Mouse (Mus musculus): Measurements from ENCODE around the gene Fyn.

Gene Fyn

DNA sequence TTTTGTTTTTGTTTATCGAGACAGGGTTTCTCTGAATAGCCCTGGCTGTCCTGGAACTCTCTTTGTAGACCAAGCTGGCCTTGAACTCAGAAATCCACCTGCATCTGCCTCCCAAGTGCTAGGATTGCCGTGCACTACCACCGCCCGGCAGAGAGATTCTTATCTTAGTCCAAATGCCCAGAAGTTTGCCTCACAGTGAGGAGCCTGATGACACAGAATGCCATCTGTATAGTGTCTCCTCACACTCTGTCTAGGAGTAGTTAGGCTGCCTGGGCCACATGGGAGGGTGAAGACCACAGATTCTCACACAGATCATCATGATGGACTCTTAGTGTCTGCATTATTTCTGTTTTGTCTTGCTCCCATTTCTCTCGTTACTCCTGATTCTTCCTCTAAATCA lies 140.1 kb downstream of the Fyn start:
- DNase-seq (ENCODE audit: low read depth), result no peak

DNA sequence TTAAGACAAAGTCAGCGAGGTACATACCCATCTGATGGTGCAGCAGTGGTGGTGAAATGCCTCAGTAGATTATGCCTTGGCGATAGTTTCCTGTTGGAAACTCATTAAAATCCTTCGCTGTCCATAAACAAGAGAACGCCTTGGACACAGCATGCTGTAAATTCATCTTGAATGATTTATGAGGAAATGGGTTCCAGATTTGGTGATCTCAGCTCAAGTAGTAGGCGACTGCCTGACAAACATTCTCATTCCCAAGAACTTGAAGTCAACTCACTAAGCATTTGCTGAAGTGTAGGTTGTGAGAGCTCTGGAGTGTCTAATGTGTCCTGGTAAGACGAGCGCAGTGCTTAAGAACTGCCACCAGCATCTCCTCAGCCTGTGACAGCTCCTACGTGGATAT lies 141.3 kb downstream of the Fyn start:
- no peak for DNase-seq (ENCODE audit: low read depth)

DNA sequence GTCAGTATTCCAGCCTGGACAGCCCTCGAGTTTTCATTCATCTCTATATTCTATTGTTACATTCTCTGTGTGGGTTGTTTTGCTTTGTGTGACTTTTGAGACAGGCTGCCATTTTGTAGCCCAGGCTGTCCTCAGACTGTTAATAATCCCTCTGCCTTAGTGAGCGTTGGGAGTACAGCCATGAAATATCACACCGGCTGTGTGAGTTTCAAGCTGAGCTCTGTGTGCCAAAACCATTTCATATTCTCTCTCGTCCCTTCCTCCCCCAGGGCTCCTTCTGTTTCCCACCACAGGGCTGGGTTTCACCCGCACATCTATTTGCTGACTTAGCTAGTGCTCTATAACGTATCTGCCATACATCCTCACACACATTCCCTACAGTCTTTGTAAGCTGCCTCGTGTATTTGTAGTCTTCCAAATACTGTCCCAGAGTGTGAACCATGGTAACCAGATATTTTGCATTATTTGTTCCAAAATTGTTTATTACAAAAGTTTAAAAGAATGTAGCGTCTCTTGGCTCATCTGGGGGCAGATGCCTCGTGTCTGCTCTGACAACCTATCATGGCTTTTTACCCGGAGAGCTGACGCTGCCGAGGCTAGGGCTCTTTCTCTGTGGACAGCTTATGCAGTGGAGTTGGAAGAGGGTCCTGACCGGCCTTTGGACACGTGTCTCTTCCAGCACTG lies 144.1 kb downstream of the Fyn start:
- DNase-seq (ENCODE audit: low read depth), result no peak

DNA sequence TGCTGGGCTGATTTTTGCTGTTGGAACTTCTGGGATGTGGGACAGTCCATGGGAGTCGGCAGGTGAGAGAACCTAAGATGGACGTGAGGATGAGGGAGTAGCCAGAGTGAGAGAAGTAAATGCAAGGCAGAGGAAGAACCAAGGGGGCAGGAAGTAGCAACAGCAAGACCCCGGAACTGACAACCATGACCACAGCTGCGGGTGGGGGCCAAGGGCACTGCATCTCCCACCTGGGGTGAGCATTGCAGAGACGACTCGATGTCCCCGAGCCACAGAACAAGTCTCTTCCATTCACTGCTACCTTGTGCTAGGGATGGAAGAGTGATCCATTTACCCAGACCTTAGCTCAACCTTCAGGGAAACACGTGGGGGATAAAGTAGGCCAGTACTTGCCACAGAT lies 146.3 kb downstream of the Fyn start:
- DNase-seq (ENCODE audit: low read depth), result no peak

DNA sequence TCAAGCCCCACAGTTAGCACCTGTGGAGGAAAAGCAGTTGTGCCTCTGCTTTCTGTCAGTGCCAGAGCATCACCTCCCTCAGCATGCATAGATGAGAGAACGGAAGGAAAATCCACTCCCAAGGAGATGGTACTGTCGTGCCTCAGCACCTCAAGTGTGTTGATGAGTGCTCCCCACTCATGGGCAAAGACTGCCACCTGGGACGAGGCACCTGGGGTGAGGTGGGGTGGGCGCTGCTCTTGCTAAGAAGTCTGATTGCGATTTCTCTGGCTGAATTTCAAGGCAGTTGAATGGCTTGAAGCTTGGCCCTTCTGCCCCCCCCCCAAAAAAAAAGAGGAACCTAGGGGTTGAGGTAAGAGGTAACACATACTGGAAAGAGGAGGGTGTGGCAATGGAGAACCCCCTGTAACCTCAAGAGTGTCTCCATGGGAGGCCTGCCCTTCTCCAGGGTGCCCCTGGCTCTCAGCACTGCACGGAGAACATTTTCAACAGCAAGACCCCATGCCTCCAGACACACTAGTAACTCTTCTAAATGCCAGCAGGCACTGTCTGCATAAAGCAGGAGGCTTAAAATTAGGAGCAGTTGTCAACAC lies 148.0 kb downstream of the Fyn start:
- peak; percentile 23 for DNase-seq (ENCODE audit: low read depth)

DNA sequence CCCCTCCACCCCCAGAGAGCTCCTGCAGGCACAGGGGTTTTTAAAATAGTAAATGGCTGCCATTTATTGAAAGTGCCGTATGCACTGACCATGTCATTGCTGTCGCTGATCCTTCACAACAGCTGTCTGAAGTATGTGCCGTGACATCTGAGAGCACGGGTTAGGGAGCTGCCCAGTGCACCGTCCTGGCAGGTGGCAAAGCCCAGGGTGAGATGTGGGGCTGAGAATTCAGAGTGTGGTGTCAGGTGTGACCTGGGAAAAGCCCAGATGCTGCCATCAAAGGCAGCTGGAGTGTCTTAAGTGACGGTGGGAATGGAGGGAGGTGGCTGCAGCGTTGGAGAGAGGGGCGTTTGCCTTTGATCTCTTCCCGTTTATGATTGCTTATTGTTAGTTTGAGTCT lies 148.7 kb downstream of the Fyn start:
- DNase-seq (ENCODE audit: low read depth), result no peak

DNA sequence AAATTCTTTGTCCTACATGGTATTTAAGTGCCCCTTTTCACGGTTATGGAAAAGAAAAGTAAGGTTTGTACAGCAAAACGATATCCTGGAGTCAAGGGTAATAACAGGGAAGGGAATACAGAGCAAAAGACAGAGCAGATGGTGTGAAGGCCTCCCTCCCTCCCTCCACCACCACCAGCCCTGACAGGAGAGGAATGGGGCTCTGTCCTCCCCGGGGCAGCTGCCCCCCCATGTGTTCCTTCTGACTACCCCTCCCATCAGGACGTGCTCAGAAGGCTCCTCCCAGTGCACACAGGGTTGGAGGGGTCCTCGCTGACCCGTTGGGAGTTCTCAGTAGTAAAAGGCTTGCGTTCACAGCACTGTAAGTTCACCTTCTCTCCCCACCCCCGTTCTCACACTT lies 149.6 kb downstream of the Fyn start:
- DNase-seq (ENCODE audit: low read depth), result no peak

DNA sequence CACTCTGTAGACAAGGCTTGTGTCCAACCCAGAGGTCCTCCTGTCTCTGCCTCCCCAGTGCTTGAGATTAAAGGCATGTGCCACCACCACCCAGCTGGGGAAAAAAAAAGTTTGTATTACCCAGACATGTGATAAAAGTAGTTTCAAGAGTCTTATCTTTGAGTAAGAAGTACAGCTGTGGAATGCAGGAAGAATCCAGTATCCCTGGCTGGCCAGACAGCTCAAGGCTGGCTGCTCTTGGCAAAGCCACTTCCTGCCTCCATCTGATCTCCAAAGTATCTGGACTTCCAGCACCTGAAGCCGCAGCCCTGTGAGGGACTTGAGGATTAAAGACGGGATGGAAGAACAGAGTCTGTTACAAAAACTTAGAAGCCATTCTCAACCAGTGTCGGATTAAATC lies 150.2 kb downstream of the Fyn start:
- peak; percentile 17 for DNase-seq (ENCODE audit: low read depth)

DNA sequence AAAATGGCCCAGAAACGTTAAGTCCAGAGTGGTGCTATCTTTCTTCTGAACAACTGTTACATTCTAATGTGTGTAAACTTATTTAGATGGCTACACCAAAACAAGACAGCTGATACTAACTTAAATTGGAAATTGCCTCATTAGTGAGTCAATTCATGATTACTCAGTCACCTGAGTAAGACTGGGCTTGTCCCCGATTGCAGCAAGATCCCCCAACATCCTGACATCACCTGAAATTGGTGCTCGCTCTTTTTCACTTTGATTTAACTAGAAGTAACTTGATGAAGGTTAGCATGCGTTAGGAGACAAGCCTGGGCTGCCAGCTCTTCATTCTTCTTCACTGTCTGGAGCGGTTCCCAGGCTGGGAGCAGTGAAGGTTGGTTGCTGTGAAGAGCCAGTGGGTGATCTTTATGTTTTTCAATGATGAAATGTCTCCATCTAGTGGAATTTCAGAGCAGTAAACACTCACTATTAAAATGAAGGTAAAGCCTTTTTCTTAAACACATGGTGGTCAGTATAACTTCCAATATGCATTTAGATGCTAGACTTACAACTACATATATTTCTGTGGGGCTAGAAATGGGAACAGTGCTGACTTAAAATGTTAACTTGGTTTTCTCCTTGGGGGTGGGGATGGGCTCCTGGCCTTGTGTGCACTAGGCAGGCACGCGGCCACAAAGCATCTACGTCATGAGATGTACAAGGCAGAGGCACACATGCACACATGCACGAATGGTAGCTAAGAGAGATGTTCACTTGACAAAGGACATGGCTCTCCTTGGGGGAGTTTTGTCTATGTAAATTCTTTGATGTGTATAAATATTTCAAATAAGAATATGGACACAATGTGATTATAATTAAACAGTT lies 151.7 kb downstream of the Fyn start:
- DNase-seq (ENCODE audit: low read depth), result peak; percentile 77

DNA sequence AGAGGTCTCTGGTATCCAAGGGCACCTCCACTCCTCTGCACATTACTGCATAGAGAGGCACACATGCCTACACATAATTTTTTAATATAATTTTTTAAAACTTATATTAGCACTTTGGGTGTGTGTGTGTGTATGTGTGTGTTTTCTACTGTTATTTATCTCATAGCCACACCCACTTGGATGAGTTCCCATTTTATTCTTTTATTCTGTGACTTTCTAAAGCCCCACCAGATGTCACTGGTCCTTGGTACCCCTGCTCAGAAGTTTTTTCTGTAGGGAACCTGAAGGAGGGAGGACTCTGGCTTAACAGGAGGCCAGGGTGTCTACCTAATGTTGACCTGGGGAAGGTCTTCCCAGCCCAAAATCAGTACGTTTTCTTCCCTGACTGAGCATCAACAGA lies 152.7 kb downstream of the Fyn start:
- DNase-seq (ENCODE audit: low read depth), result no peak

DNA sequence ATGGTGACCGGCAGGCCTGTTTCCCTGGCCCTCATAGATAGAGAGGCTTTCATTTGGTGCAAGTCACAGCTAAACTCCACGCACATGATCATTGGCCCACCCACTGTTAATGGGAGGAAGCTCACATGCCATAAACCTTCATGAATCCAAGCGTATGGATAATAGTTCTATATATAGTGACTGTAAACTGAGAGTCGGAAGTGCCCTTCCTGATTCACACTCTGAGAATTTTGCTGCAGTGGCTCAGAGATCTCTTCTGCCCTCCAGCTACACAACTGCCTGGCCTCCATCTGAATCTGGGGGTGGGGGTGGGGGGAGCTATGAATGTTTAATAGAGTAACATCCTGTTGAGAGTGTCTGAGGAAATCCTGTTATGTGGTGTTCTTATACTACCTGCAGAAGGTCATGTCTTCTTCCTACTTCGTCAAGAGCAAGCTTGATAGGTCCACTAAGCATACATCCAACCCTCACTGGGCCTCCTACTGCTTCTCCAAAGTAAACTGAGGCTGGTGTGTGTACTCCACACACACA lies 153.3 kb downstream of the Fyn start:
- DNase-seq (ENCODE audit: low read depth), result peak; percentile 17

DNA sequence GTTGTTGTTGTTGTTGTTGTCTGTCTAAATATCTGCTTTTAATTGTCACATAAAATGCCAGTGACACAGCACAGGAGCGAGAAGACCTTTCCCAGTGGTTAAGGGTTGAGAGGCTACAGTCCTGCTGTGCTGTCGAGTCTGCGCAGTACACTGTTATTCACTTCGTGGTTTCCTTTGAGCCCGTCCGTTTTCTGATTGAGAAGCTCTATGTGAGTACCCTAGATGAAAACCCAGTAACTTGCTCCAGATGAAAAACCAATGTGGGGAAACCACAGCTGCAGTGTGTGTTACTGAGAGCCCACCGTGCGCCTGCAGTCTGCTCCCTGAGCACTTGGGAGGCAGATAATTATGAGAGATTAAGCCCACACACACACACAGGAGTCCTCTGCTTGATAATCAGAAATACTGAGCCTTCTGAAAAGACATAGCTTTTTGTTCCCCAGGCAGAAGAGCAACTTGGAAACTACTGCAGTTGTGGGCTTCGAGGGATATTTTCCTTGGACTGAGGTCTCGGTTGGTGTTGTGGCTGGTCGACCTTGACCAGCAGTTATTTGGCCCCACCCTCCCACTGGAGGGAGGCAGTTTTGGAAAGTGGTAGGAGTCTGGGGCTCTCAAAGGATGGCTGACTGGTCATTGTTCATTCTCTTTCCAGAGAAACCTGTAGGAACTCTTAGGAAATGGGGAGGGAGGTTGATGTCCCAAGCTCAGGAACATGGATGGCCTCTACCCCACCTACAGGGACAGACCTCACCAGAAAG lies 154.4 kb downstream of the Fyn start:
- DNase-seq (ENCODE audit: low read depth), result peak; percentile 75

DNA sequence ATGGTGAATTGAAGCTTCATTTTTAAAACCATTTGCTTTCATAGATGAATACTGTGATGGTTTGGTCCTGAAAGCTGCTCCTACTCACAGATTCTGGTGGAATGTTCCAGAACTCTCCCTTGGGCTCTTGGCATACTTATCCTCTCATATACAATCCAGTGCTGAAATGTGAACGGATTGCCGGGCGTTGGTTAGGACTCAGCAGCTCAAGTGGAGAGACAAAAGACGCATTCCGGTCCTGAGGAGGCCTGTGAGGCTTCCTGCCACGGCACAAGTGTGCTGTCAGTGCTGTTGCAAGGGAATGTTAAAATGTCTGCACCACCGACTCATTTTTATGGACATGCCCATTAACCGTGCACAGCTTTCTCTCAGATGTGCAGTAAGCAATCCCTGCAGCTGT lies 155.7 kb downstream of the Fyn start:
- DNase-seq (ENCODE audit: low read depth), result no peak

DNA sequence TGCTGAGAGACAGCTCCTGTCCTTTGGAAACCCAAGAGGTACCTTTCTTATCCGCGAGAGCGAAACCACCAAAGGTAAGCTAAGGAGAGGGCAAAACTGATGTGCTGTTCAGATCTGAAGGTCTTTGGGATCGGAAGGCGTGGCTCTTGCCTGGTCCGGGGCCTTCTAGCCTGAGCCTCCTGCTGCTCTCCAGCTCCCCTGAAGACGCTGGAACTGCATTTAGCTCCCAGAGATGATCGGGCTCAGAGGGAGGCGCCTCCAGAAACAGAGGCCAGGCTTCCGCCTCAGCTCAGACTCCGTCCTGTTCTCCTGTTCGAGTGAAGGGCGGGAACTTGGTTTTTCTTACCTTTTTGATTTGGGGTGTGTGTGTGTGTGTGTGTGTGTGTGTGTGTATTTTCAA lies 156.8 kb downstream of the Fyn start:
- DNase-seq (ENCODE audit: low read depth), result no peak

DNA sequence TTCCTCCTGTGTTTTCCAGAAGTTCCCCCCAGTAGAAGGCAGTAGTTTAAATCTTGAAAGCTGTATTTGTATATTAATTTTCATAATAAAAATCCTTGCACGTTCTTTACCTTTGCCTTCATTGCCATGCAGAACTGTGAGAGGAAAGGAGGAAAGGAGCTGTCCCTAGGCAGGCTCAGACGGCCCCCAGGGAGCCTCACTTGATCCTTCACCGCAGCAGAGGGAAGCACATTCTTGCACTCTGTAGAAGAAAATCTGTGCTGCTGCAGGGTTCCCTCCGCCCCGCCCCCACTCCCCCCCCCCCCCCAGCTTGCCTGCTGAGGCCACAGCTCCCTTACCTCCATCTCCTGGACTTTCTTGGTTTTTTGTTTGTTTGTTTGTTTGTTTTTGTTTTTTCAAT lies 158.5 kb downstream of the Fyn start:
- DNase-seq (ENCODE audit: low read depth), result no peak

DNA sequence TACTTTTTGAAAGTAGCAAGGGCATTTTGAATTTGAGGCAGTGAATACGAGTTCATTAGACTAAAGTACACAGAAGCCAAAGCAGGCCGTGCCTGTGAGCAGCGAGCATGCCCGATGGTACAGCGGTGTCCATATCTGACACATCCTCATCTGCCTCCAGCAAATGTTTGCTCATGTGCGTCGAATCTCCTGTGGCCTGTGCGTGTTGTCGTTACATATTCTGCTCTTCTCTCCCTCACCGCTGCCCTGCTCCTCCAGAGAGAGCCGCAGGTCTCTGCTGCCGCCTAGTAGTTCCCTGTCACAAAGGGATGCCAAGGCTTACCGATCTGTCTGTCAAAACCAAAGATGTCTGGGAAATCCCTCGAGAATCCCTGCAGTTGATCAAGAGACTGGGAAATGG lies 160.5 kb downstream of the Fyn start:
- no peak for DNase-seq (ENCODE audit: low read depth)

DNA sequence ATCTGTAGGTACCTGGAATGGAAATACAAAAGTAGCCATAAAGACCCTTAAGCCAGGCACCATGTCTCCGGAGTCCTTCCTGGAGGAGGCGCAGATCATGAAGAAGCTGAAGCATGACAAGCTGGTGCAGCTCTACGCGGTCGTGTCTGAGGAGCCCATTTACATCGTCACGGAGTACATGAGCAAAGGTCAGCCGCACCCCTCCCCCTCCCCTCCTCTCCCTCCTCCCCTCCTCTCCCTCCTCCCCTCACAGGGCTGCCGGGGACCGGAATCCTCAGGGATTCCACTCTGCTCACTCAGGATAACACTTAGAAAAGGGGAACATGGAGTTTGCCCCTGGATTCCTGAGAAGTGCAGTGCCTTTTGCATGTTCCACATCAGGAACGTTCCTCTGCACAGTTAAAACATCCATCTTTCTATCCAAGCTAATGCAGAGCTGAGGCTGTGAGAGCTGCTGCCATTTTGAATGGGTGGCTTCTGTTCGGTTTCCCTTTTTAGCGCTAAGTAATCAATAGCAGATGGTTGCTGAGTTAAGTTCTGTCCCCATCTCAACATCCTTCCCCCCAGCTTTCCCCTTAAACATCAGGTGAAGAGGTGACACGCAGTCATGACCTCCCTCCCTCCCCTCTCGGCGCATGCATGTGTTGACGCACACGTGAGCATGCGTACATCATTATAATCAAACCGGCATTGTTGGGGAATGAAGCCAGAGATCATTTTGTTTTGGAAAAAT lies 163.5 kb downstream of the Fyn start:
- DNase-seq (ENCODE audit: low read depth), result no peak

DNA sequence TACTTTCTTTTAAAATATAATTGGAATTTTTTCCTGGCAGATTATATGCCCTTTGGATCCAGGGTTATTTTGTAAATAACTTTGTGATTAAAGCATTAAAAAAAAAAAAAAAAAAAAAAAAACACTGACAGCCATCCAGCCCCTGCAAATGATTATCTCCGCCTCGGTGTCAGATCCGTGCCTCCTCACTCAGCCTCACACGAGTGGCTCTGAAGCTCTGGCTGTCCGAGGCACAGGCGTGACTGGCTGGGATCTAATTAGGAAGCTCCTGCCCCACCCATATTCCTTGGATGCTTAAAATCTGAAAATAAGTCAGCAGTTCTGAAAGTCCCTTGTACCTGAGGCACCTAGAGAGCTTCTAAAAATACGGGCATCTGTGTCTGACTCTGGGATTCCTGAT lies 164.2 kb downstream of the Fyn start:
- no peak for DNase-seq (ENCODE audit: low read depth)

DNA sequence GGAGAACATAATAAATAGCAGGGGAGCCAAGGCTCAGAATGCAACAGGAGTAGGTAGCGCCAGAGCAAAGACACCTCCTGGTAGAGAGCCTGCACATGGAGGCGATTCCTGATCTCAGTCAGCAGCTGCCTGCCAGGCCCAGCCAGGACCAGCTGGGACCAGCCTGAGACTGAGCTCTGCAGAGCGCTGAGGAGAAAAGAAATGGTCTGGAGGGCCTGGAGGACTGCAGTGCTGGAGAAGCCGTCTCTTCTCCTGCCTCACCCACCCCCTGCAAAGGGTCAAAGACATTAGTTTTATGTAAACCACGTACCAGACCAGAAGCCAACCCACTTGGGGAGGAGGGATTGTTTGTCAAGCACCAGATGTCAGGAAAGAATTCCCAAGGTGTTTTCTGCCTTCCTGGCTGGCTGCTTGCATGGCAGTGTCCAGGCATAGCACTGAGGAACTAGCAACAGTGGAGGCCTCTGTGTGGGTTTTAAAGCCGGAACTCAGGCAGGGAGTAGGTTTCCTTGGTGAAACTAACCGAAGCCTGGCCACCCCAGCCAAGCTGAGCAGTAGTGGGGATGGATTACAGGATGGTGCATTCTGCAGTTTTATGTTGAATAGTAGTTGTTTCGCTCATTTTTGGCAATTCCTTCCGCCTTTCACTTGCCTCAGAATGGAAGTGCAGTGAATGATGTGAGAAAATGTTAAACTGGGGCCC lies 165.8 kb downstream of the Fyn start:
- DNase-seq (ENCODE audit: low read depth), result no peak

DNA sequence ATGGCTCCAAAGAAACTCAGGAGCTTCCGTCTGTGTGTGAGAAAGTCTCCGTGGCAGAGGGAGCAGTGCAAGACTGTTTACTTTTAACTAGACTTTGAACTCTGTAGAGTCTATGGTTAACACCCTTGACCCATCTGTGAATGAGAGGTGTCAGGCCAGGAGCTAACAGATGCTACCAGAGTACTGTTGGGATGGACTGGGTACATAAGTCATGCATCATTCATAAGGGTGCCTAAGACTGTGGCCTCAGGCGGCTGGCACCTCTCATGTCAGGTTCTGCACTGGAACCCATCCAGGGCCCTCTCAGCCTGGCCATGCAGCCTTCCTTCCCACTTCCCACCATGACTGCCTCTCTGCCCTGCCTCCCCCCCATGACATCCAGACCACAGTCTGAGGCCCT lies 166.7 kb downstream of the Fyn start:
- no peak for DNase-seq (ENCODE audit: low read depth)

DNA sequence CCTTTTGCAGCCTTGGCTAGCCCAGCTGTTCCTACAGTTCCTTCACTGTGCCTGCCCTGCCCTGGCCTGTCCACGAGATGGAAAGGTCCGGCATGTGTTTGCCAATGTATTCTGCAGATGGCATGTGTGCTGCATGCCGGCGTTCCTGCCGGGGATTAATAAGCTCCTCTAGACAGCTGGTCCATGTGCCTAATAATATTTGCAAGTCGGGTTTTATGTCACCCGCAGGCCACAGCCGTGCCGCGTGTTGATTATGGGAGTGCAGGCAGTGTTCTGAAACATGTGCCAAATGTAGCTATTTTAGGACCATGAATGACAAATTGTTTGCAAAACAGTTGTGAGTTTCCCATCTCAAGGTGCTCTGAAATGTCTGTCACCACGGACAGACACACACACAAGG lies 167.6 kb downstream of the Fyn start:
- DNase-seq (ENCODE audit: low read depth), result no peak

All from 416B (cell line).